Mouse (Mus musculus) ES-E14 (cell line): ENCODE measurements around the gene Nudt13.
"Not testable (repeated sequence)": the region's sequence is repeated elsewhere in the genome, so short reads cannot be mapped to it uniquely, and the experiment has no call there.

Source experiments
- HCFC1 ChIP-seq: IDR thresholded peaks from 2 replicates; pipeline ENCODE4 v1.6.1; 2012; ENCODE audit warnings: low read length, inconsistent platforms, borderline replicate concordance; ENCODE audit not compliant: insufficient read depth
- MAFK ChIP-seq: IDR thresholded peaks from 2 replicates; pipeline ENCODE4 v1.6.1; 2014; ENCODE audit warnings: mild to moderate bottlenecking, low read depth, low read length, inconsistent platforms; ENCODE audit not compliant: insufficient read depth
- ZC3H11A ChIP-seq: IDR thresholded peaks from 2 replicates; pipeline ENCODE4 v1.6.1; 2012; ENCODE audit warnings: low read depth, mild to moderate bottlenecking, inconsistent platforms, low read length, borderline replicate concordance

GRCm38 (mm10) chr14:20305085-20305484, 10.6 kb downstream of the Nudt13 start:
- not testable (repeated sequence) for TF ChIP-seq MAFK, HCFC1, ZC3H11A
